Mouse (Mus musculus): Measurements from ENCODE around the gene Gss.

DNA sequence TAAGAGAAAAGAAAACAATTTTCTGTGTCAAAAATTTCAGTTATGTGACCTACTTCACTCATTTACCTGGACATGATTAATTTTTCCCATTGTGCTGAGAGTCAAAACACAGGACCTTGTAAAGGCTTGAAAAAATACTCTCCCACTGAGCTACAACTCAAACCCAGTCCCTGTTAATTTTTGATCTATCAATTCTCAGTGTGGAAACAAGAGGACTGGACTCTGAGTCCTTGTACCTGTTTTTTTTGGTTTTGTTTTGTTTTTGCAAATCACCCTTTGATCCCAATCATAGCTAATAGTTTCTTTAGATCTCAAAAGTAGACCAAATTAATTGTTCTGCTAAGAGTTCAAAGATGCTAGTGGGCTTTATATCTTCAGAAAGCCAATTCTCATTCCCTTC lies 52.9 kb downstream of the Gss start:
- no peak for TF ChIP-seq POLR2A (IDR thresholded peaks at IDR 0.05; ENCODE audit: insufficient read length, low read depth)
- TF ChIP-seq E2F4 (IDR thresholded peaks at IDR 0.05; ENCODE audit: insufficient read depth): no peak
- TF ChIP-seq TCF3 (IDR thresholded peaks at IDR 0.05; ENCODE audit: insufficient read length, low read depth): no peak
- TF ChIP-seq USF1 (IDR thresholded peaks at IDR 0.05; ENCODE audit: low read depth): no peak
- no peak for TF ChIP-seq MAX (IDR thresholded peaks at IDR 0.05; ENCODE audit: low read depth)
- no peak for TF ChIP-seq MYOG (IDR thresholded peaks at IDR 0.05; ENCODE audit: control insufficient read depth in 1 of 3, insufficient read depth in 1 of 3, insufficient read length in 2 of 3, low read depth in 2 of 3)
- no peak for TF ChIP-seq TCF12 (IDR thresholded peaks at IDR 0.05; ENCODE audit: insufficient read depth, poor library complexity, severe bottlenecking)
- no peak for TF ChIP-seq CEBPB (IDR thresholded peaks at IDR 0.05; ENCODE audit: insufficient read depth, poor library complexity, severe bottlenecking)
- no peak for TF ChIP-seq POLR2AphosphoS2 (IDR thresholded peaks at IDR 0.05; ENCODE audit: insufficient read length, low read depth)
- TF ChIP-seq MYOD1 (IDR thresholded peaks at IDR 0.05; ENCODE audit: control insufficient read depth in 1 of 3, insufficient read length in 2 of 3, low read depth in 2 of 3): no peak
- TF ChIP-seq REST (IDR thresholded peaks at IDR 0.05; ENCODE audit: insufficient read depth, insufficient read length): no peak

Measured in myocyte (in vitro differentiated cells).